Mouse (Mus musculus): ENCODE results near the gene Fbxw2. TPM values are rescaled to one million over a fixed set of nuclear protein-coding genes. Genes with fewer than 3 reads are reported as not detected.
"Not testable (repeated sequence)": the region's sequence is repeated elsewhere in the genome, so short reads cannot be mapped to it uniquely, and the experiment has no call there.

The Fbxw2 gene
- polyA plus RNA-seq, 2 experiments = 30.8 to 38.6 TPM

GRCm38 (mm10) chr2:34828026-34828425 is 1.9 kb upstream of the Fbxw2 start:
- no peak for DNase-seq (ENCODE audit: low read depth in 3 of 3, low spot score in 3 of 3)
- Histone ChIP-seq H3K27me3 (ENCODE audit: control insufficient read depth, insufficient read depth, low read length) (no peaks in the 10 kb centered on the region), H3K4me3 (ENCODE audit: insufficient read depth in 1 of 2, low read depth in 2 of 2, low read length in 2 of 2) (no peak overlapping the region), H3K27ac (no peak overlapping the region), H3K4me2 (ENCODE audit: low read depth) (no peak overlapping the region), H3K9ac (replicated peaks) (no peak overlapping the region), H3K36me3 (replicated peaks; ENCODE audit: control insufficient read depth, insufficient read depth, low read depth) (peaks cover 4% of the 10 kb centered on the region; the same call in 1 of the 2 replicates), H3K4me1 (replicated peaks; ENCODE audit: control insufficient read depth in 2 of 2, insufficient read depth in 2 of 2, low read length in 1 of 2) (peaks cover 15 to 20% of the 10 kb centered on the region in 2 experiments), H3K9me3 (ENCODE audit: control insufficient read depth, low read length) (no peaks in the 10 kb centered on the region)
- 68% methylated on average over 1 of the region's 1 CpGs for WGBS (ENCODE audit: insufficient replicate concordance)
- no peak for ATAC-seq (ENCODE audit: insufficient read depth)
- TF ChIP-seq CTCF (IDR thresholded peaks at IDR 0.05; ENCODE audit: low read depth) (no peak), EP300 (IDR thresholded peaks at IDR 0.05; ENCODE audit: low read depth) (no peak)

- no peaks in the 10 kb centered on the region for H3K9me3 ChIP-seq (ENCODE audit: control insufficient read depth, low read length)
- 66% methylated on average over 4 of the region's 4 CpGs for WGBS (ENCODE audit: insufficient replicate concordance)
- DNase-seq (ENCODE audit: low read depth in 3 of 3, low spot score in 3 of 3) (no peak), ATAC-seq (ENCODE audit: insufficient read depth) (no peak)
- no peak overlapping the region for H3K27ac ChIP-seq
- TF ChIP-seq EP300 (IDR thresholded peaks at IDR 0.05; ENCODE audit: low read depth) (no peak), CTCF (IDR thresholded peaks at IDR 0.05; ENCODE audit: low read depth) (no peak)
- H3K4me1 ChIP-seq (replicated peaks; ENCODE audit: control insufficient read depth in 2 of 2, insufficient read depth in 2 of 2, low read length in 1 of 2) = peaks cover 17 to 21% of the 10 kb centered on the region in 2 experiments
- peaks cover 5% of the 10 kb centered on the region; the same call in 1 of the 2 replicates for H3K36me3 ChIP-seq (replicated peaks; ENCODE audit: control insufficient read depth, insufficient read depth, low read depth)
- H3K4me2 ChIP-seq (ENCODE audit: low read depth) = no peak overlapping the region
- no peak overlapping the region for H3K9ac ChIP-seq (replicated peaks)
- H3K4me3 ChIP-seq (ENCODE audit: insufficient read depth in 1 of 2, low read depth in 2 of 2, low read length in 2 of 2) = no peak overlapping the region
- H3K27me3 ChIP-seq (ENCODE audit: control insufficient read depth, insufficient read depth, low read length) = no peaks in the 10 kb centered on the region
Observed at GRCm38 (mm10) chr2:34827591-34827990, 1.5 kb upstream of the Fbxw2 start.

GRCm38 (mm10) chr2:34826460-34827231 is 535 bp upstream of the Fbxw2 start:
- peaks cover 21 to 27% of the 10 kb centered on the region in 2 experiments for H3K4me1 ChIP-seq (replicated peaks; ENCODE audit: control insufficient read depth in 2 of 2, insufficient read depth in 2 of 2, low read length in 1 of 2)
- no peaks in the 10 kb centered on the region for H3K27me3 ChIP-seq (ENCODE audit: control insufficient read depth, insufficient read depth, low read length)
- 31% methylated on average over 19 of the region's 21 CpGs for WGBS (ENCODE audit: insufficient replicate concordance)
- TF ChIP-seq CTCF (IDR thresholded peaks at IDR 0.05; ENCODE audit: low read depth) (no peak), EP300 (IDR thresholded peaks at IDR 0.05; ENCODE audit: low read depth) (no peak)
- H3K4me2 ChIP-seq (ENCODE audit: low read depth) = peak overlapping the region; percentile 88
- ATAC-seq (ENCODE audit: insufficient read depth) (peak; percentile 15; the same call in 1 of the 2 replicates), DNase-seq (ENCODE audit: low read depth in 3 of 3, low spot score in 3 of 3) (no peak)
- H3K9me3 ChIP-seq (ENCODE audit: control insufficient read depth, low read length) = no peaks in the 10 kb centered on the region
- peaks cover 12% of the 10 kb centered on the region for H3K36me3 ChIP-seq (replicated peaks; ENCODE audit: control insufficient read depth, insufficient read depth, low read depth)
- H3K9ac ChIP-seq (replicated peaks) = peak overlapping the region; percentile 96
- peak overlapping the region; percentile 59 for H3K27ac ChIP-seq
- H3K4me3 ChIP-seq (ENCODE audit: insufficient read depth in 1 of 2, low read depth in 2 of 2, low read length in 2 of 2) = peak overlapping the region; percentile 87 to 93

GRCm38 (mm10) chr2:34818492-34818891 is 7.6 kb downstream of the Fbxw2 start:
- WGBS (ENCODE audit: insufficient replicate concordance) = 85% methylated on average over 2 of the region's 2 CpGs
- peaks cover 68% of the 10 kb centered on the region for H3K36me3 ChIP-seq (replicated peaks; ENCODE audit: control insufficient read depth, insufficient read depth, low read depth)
- H3K4me2 ChIP-seq (ENCODE audit: low read depth) = no peak overlapping the region
- no peak overlapping the region for H3K4me3 ChIP-seq (ENCODE audit: insufficient read depth in 1 of 2, low read depth in 2 of 2, low read length in 2 of 2)
- TF ChIP-seq EP300 (IDR thresholded peaks at IDR 0.05; ENCODE audit: low read depth) = no peak
- TF ChIP-seq CTCF (IDR thresholded peaks at IDR 0.05; ENCODE audit: low read depth) = no peak
- DNase-seq (ENCODE audit: low read depth in 3 of 3, low spot score in 3 of 3) (no peak), ATAC-seq (ENCODE audit: insufficient read depth) (no peak)
- no peaks in the 10 kb centered on the region for H3K9me3 ChIP-seq (ENCODE audit: control insufficient read depth, low read length)
- H3K27ac ChIP-seq = no peak overlapping the region
- peaks cover 10 to 12% of the 10 kb centered on the region in 2 experiments for H3K4me1 ChIP-seq (replicated peaks; ENCODE audit: control insufficient read depth in 2 of 2, insufficient read depth in 2 of 2, low read length in 1 of 2)
- no peak overlapping the region for H3K9ac ChIP-seq (replicated peaks)
- no peaks in the 10 kb centered on the region for H3K27me3 ChIP-seq (ENCODE audit: control insufficient read depth, insufficient read depth, low read length)

- not testable (repeated sequence) for H3K9ac ChIP-seq (replicated peaks); ATAC-seq (ENCODE audit: insufficient read depth); H3K27me3 ChIP-seq (ENCODE audit: control insufficient read depth, insufficient read depth, low read length); H3K4me1 ChIP-seq (replicated peaks; ENCODE audit: control insufficient read depth in 2 of 2, insufficient read depth in 2 of 2, low read length in 1 of 2); H3K4me2 ChIP-seq (ENCODE audit: low read depth); H3K9me3 ChIP-seq (ENCODE audit: control insufficient read depth, low read length); H3K4me3 ChIP-seq (ENCODE audit: insufficient read depth in 1 of 2, low read depth in 2 of 2, low read length in 2 of 2); DNase-seq (ENCODE audit: low read depth in 3 of 3, low spot score in 3 of 3)
- Histone ChIP-seq H3K27ac (peak overlapping the region; percentile 54), H3K36me3 (replicated peaks; ENCODE audit: control insufficient read depth, insufficient read depth, low read depth) (peaks cover 76% of the 10 kb centered on the region)
- 83% methylated on average over 2 of the region's 2 CpGs for WGBS (ENCODE audit: insufficient replicate concordance)
Observed at GRCm38 (mm10) chr2:34815893-34816292, 10.2 kb downstream of the Fbxw2 start.

All from liver, embryonic 14.5 days (tissue).